Mouse (Mus musculus) naive thymus-derived CD4-positive, alpha-beta T cell, adult 2 months (primary cell): ENCODE measurements at regions not wholly inside any gene's neighbourhood (a gene's known extent, or its start where the extent isn't known, plus 50 kb on each side); places are given as distances from the start of the nearest gene placed in this dataset.

Experiments
- DNase-seq: peaks from one replicate; pipeline ENCODE4 v3.0.0-alpha.2; 2011; ENCODE audit warnings: low read depth

GRCm38 (mm10) chr9:32906233-32906872, 270.3 kb downstream of the Ets1 start:
- peak; percentile 83 for DNase-seq

DNA sequence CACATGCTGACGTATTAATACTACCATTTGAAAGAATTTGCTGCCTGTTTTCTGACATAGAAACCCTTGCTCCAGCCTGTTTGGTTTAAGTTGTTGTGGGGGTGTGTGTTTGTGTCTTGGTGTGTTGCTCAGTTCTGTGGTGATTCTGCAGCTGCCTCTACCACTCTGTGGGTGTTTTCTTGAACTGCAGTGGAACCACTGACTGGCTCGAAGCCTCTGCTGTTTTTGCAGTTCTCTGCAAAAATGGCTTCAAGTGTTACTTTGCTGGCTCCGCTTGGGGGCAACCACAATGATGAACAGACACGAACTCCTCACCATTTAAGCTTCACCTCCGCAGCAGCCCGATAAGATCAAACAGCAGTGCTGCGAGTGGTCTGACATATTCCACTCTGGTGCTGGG, 274.6 kb downstream of the Ets1 start:
- DNase-seq, result peak; percentile 86

GRCm38 (mm10) chr9:32915633-32916032, 279.6 kb downstream of the Ets1 start:
- peak; percentile 71 for DNase-seq

GRCm38 (mm10) chr9:32916731-32917130, 280.7 kb downstream of the Ets1 start:
- DNase-seq, result peak; percentile 67

GRCm38 (mm10) chr9:32923925-32924324, 287.9 kb downstream of the Ets1 start:
- peak; percentile 73 for DNase-seq

DNA sequence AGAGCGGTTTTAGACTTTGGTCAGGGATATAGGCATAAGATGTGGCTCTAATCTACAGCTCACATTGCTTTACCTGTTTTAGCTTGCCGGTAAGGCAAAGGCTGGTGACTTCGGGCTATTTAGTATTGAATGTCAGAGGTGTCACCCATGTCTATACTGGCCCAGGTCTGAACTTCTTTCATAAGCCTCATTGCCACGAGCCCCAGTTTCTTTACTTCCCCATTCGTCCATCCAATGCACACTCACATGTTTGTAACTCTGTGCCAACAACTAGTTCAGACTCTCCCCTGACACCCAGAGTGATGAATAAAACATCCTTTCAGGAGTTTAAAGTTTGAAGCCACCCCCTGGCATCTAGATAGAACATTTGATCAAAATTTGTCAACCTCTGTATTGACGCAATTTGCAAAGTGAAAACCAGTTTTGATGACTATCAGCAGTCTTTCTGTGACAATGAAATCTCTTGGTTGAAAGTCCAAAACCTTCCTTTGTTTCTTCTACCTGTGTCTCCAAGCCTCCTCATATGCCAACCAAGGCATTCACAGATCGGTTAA, 288.4 kb downstream of the Ets1 start:
- DNase-seq, result peak; percentile 50

DNA sequence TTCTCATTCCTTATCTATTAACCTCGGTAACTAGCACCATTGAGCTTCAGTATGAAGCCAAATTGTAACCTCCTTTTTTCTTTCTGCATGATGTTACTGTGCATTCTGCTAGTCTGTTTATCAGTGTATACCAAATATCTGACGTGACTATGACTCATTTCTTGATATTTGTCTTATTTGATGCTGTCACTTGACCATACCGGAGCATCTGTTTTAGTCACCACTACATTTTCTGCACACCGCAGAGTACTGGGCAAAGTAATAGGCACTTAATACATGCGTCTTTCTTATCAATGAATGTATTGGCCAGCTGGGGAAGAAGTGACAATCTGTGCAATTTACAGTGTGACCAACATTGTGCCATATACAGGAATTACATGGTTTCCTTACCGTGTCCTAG, 289.0 kb downstream of the Ets1 start:
- DNase-seq, result no peak

DNA sequence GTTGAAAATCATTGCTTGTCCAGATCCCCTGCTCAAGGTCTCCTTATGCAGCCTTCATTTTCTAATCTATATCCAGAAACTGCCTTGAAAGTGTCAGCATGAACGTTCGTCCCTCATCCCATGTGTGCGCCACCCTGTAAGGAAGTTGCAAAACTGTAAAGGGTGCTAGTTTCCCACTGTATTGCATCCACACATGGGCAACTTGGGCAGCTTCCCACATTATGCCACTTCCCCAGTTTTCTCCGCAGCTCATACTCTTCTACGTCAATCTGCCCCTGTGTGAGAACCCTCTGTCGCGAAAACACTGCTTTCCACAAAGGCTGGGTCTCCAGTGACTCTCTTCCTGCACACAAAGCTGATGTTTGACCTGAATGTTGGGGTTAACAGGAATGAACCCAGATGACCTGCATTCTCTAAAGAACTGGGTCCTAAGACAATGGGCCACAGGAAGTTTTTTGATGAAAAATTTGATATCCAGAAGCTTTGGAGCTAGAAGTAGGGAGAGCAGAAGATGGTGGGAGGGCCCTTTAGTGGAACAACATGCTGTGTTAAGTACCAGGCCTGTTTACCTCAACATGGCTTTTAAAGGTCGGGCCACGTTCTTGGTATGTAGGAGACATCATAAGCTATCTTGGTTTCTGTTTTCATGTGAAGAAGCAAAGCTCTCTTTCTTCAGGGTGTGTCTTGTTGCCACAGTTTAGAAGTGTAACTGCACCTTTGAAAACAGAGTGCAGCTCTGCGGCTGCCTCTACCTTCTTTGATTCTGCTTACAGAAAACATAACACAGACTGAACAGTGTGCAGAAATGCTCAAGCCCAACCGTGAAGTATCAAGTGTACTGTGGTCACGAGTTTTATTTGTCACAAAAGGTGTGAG, 289.9 kb downstream of the Ets1 start:
- peak; percentile 93 for DNase-seq

DNA sequence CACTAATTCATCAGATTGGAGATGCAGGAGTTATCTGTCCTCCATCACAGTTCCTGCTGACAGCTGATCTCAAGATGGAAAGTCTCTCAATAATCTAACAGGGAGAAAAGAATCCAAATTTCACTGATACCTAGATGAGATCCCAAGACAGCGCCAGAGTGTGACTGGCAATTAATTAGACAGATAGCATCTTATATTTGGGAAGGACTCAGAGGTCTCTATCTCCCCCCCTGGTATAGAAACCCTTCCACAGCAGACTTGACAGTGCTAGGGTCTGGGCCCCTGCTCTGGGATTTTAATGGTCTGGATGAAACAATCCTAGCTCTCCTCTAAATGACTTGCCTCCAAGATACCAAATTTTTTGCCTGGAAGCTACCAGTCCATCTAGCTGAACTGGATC, 291.6 kb downstream of the Ets1 start:
- DNase-seq, result no peak

DNA sequence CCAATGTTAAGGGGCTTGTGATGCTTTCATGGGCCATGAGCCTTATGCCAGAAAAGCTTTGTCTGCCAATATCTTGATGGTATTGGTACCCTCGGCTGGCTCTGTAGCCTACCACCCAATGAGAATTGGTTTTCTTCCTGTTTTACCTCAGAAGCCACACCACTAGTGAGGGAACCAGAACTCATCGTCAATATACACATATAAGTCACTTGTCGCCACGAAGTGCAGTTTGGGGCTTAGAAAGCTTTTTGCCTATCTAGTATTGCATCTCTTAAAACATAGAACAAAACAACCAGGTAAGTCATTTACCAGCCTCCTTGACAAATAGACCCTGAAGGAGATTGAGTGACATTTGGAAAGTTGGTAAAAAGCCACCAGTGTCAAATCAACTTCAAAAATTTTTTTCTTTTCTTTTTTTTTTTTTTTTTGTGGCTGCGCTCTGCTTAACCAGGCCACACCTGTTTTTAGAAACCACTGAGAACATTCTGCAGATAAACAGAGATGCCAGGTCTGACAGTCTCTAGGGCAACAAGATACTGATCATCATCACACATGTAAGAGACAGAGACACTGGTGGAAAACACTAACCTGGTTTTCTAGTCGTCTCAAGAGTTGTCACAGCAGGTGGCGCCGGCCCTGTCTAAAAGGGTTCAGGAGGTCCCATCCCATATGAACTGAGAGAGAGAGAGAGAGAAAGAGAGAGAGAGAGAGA, 292.4 kb downstream of the Ets1 start:
- peak; percentile 94 for DNase-seq

DNA sequence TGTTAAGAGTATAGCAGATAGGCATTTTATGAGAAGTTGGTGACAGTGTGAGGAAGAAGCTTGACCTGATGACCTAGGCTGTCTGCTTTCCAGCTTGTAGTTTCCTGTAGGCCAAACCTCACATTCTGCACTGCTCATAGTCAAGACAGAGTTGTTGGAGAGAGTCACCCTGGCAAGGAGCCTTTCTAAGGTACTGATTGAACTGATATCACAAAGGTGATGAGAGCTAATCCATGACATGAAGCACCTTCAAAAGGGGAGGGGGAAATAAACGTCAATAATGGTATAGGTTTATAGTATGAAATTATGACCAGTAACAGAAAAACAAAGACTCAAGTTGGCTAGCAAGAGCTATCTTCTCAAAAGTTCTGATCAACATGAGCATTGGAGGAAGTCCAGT, 293.3 kb downstream of the Ets1 start:
- DNase-seq, result peak; percentile 72

GRCm38 (mm10) chr9:32929826-32930225, 293.8 kb downstream of the Ets1 start:
- DNase-seq, result peak; percentile 63

DNA sequence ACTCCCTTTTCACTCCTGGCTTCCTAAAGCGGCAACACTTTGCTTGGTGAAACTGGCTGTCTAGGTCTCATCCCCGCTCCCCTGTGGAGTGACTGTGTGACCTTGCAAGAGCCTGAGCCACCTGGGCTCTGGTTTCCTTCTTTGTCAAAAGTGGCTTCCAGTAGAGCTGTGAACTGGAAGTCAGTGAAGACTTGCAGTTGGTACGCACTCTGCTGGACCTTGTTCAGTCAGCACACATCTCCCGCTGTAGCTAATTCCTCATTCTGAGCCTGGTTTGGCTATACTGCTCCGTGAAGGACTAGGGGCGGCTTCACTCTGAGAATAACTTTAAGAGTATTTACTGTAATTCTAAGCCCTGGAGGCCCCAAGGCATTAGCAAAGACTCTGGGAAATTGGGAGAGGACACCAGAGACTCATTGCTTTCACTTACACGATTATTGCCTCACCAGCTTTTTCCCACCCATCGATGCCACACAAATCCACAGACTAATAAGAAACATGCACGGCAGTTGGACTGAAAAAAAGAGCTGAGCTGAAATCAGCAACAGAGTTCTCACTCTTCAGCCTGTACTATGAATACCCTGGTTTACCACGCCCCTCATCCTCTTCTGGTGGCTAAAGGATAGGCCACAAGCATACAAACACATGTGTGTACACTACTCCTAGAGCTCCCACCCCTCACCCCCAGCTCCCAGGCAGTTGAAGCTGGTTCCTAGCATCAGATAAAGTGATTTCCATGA, 295.4 kb downstream of the Ets1 start:
- DNase-seq, result peak; percentile 64

GRCm38 (mm10) chr9:32933237-32934071, 297.4 kb downstream of the Ets1 start:
- DNase-seq, result peak; percentile 52

DNA sequence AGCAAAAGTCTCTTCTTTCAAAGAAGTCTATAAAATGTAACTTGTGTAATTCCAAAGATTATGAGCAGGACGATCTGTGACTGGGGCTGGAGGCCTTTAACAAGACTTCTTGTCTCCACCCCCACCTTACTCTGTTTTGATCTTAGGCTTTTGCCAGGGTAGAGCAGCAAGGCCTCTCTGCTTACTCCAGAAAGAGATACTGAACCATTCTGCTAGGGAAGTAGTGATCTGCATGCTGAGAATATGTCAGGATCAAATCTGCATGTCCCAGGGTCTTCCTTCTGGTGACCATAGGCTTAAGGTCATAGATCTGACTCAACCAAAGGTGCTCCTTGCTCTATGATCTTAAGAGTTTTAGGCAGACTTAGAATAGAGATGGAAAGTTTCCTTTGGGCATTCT, 298.4 kb downstream of the Ets1 start:
- peak; percentile 57 for DNase-seq

GRCm38 (mm10) chr9:32936462-32936861, 300.4 kb downstream of the Ets1 start:
- peak; percentile 25 for DNase-seq

DNA sequence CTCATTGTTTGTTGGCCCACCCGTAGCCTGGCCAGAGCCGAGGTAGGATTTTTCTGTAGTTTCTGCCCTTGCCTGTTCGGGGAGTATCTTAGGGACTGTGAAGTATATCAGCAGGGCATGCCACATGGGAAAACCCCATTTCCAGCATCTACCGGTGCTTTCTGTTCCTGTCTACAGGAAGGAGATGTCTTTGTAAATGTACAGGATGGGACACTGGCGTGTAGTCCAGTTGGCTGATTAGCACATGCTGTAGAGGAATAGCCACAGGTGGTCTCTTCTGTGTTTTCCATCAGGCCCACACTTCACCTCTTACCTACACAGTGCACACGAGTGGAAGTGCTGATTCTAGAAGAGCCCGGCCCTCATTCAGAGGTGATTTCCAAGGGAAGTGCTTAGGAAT, 301.4 kb downstream of the Ets1 start:
- peak; percentile 55 for DNase-seq

GRCm38 (mm10) chr9:32938857-32939256, 302.8 kb downstream of the Ets1 start:
- DNase-seq, result peak; percentile 89

- peak; percentile 63 for DNase-seq
Measured at GRCm38 (mm10) chr9:32939626-32940025, 303.6 kb downstream of the Ets1 start.

DNA sequence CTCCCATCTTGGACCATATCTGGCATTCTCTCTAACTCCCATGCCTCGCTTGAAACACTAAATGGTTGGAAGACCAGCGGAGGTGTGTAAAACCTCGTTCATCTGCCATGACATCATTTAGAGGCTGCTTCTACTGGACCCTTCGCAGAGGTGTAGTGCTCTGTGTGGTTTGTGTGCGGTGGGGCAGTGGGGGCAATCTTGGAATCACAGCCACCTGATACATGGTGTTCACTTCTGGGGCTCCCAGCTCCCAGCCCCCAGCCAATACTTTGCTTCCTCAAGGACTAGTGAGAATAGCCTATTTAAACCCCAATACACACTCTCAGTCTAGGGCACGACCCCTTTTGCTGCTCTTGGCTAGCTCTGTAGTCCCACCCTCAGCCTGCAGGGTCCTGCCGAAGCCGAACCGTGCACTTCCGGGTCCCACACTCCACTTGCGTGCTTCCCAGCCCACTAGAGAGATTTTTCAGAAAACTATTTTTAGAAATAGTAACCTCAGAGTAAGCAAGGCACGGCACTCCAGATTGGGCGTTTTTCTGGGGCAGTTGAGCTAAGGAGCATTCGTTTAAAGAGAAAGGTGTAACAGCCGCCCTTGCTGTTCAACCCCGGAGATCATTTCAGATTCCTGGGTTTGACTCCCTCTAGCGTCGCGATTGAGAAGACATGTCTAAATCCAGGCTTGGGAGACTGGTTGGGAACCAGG, 304.2 kb downstream of the Ets1 start:
- DNase-seq, result peak; percentile 89
